Mouse (Mus musculus) urinary bladder, postnatal 4 days (tissue): ENCODE data around the gene Zcchc4.

Experiments
- DNase-seq, 2 experiments: peaks; one replicate each; pipeline ENCODE4 v3.0.0; 2021 to 2022; ENCODE audit warnings: low spot score in 2 of 2

Gene Zcchc4

GRCm38 (mm10) chr5:52794109-52794508 is 18.9 kb downstream of the Zcchc4 start:
- no peak for DNase-seq

GRCm38 (mm10) chr5:52799274-52799985 is 24.2 kb downstream of the Zcchc4 start:
- DNase-seq: no peak

- no peak for DNase-seq
Observed at GRCm38 (mm10) chr5:52805801-52806200, 30.6 kb downstream of the Zcchc4 start.

DNA sequence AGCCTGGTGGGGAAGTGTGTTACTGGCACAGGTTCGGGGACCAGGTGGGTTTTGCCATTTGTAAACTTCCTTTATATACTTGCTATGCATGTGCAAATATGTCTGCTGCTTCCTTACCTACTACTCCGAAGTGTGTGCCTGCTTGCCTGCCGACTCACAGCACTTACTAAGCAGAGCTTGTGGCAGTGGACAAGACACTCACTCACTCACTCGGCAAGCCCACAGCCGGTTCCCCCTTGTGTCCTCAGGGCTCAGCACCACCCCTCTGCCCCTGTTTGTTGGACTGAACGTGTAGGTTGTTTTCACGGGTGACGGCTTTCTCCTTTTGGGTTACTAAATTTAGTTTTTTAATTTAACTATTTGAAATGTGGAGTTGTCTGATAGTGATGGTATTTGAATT is 31.1 kb downstream of the Zcchc4 start:
- no peak for DNase-seq

DNA sequence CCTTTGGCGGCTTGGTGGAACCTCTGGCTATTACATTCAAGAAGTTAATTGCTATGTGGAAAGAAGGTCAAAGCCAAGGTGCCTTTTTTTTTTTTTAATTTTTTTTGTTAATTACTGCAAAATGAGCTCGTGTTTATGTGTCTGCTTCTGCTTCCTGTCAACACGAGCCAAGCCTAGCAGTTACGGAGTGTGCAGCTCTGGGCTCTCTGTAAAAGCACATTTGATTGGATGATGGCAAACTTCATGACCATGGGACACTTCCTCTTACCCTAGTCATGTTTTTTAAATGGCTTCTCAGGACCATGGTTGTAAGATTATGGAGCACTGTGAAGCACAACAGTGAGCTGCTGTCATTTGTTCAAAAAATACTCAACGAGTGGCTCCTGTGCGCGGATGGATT is 31.8 kb downstream of the Zcchc4 start:
- no peak for DNase-seq

- DNase-seq: no peak
Observed at GRCm38 (mm10) chr5:52810446-52810845, 35.2 kb downstream of the Zcchc4 start.

DNA sequence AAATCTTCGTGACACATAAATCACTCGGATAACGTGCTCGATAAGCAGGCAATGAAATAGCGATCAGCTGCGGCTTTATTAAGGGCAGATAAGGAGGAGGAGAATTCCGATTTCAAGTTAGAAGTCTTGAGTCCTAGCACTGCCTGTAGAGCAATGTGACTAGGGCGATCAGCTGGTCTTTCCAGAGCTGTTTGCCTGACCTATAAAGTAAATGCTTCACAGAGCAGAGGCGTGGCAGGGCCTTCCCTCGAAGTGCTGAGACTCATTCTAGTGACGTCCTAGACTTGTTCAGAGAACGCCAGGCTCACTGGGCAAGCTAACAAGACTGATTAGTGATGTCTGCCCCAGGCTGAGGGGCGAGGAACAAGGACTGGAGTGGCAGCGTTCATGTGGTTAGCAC is 35.8 kb downstream of the Zcchc4 start:
- no peak for DNase-seq

DNA sequence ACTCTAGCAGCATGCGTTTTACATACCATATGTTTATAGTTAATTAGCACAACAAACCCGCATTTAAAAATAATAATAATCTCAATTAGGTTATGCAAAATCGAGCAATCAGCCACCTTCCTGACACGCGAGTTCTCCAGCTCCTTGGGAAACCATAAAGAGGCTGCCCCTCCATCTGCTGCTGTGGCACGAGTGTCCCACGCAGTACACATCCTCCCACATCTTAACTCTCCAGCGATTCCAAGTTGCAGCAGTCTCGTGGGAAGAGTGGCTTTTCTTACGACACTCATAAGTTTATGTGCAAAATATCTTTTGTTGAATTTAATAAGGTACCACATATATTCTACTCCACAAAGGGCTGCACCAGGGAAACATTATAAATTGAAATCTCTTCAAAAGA is 37.2 kb downstream of the Zcchc4 start:
- DNase-seq: no peak

DNA sequence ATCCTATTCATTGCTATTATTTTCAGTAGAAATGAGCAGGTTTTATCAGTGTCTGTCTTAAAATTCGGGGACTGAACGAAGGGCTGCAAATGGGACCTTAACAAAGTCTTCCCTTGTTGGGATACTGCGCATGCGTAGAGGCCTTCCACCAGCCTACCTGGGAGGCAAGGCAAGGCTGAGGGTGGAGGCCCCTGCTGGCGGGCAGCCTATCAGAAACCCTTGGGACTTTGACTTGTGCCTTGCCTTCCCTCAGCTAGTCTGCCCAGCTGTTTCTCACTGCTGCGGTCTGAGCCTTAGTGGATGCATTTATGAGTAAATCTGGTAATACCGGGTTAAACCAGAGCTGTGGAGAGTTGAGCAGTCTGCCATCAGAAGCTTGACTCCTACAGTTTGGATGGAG is 38.1 kb downstream of the Zcchc4 start:
- no peak for DNase-seq

DNA sequence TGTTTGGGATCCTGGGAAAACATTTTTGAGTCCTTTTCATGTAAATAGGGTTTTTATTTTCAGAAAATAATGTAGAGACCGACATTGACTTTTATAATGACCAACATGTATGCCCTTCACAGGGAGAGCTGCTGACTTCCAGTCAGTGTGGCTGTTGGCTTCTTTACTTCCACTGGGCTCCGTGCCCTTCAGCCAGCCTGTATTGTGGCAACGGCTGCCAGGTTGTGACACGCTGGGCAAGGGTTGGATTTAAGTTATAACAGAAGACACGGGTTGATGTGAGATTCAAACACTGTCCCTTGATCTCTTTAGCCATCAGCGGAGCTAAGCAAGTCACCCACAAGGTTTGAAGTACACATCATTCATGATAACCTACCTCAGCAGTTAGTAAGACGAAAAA is 43.5 kb downstream of the Zcchc4 start:
- no peak for DNase-seq

GRCm38 (mm10) chr5:52821691-52822090 is 46.5 kb downstream of the Zcchc4 start:
- DNase-seq: no peak

GRCm38 (mm10) chr5:52827923-52828322 is 52.7 kb downstream of the Zcchc4 start:
- DNase-seq: no peak

GRCm38 (mm10) chr5:52833005-52833404 is 57.8 kb downstream of the Zcchc4 start:
- DNase-seq: no peak

DNA sequence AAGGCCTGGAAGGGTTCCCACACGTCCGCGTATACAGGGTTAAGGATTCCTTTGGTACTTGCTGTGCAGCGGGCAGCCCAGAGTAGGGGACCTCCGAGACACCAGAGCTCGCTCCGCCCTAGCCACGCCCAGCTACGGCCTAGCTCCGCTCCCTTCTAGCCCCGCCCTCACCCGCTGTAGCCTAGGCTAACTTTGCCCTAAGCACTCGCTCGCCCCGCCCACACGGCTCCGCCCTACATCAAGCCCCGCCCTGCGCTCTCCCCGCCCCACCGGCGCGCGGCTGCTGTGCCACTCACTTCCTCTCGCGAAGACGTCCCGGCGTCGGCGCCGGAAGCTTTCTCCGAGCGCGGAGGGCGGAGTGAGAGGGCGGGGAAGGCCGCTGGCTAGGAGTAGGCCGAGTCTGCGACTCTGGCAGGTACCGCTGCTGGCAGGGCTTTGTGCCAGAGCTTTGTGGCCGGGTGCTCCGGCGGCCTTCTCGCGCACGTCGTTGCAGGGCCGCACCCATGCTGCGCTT is 58.6 kb downstream of the Zcchc4 start, which contains the start of gene Anapc4:
TSS of gene Anapc4 (plus strand) at position 252 of the 514 bp plus-strand sequence.
- peak; percentile 99 to 100 for DNase-seq

- no peak for DNase-seq
Observed at GRCm38 (mm10) chr5:52834386-52834785, 59.2 kb downstream of the Zcchc4 start.

DNA sequence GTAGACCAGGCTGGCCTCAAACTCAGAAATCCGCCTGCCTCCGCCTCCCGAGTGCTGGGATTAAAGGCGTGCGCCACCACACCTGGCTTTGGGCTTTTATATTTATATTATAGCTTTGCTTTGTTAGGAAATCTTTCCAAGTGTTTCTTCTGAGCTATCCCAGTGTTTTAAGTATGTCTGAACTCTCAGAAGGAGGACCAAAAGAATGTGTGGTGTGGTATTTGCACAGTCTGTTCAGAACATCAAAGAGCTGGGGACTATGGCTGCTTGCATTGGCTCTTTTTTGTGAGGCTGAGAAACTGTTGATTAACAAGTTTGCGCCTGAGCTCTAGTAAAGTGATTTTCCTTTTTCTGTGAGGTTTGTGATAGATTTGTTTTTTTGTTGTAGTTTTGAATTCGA is 69.1 kb downstream of the Zcchc4 start:
- no peak for DNase-seq

GRCm38 (mm10) chr5:52855727-52856126 is 80.5 kb downstream of the Zcchc4 start:
- DNase-seq: no peak

DNA sequence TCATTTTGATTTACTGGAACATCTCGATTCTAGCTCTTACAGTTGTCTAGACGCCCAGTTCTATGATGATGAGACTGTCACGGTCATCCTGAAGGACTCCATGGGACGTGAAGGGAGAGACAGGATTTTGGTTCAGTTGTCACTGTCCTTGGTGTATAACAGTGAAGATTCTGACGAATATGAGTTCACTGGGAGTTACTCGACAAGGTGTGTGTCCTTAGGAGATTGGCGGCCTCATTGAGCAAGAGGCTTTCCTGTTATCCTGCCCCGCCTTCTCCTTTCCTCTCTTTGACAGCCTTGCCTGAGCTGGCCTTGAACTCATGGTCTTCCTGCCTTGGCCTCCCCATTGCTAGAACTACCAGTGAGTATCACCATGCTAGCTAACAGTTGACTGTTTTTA is 89.2 kb downstream of the Zcchc4 start:
- DNase-seq: no peak

GRCm38 (mm10) chr5:52865825-52866224 is 90.6 kb downstream of the Zcchc4 start:
- DNase-seq: no peak

GRCm38 (mm10) chr5:52866361-52867155 is 91.3 kb downstream of the Zcchc4 start:
- no peak for DNase-seq

GRCm38 (mm10) chr5:52868918-52869703 is 93.9 kb downstream of the Zcchc4 start:
- peak in 1 of 2 experiments; percentile 32 for DNase-seq

DNA sequence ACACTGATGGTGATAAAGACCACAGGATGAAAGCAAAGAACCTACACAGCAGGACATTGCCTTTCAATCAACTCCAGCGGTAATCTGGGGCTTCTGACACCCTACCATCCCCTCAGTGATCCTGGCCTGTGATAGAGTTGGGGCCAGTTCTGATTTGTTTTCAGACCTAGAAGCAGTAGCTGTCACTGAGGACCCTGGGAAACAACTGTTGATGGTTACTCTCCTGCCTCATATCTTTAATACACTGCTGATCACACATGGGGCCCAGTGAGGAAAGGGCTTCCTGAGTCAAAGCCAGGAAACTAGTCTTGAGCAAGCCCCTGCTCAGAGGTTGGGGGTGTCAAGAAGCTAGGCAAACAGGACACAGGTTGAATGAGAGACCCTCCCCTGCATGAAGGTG is 96.3 kb downstream of the Zcchc4 start:
- DNase-seq: peak in 1 of 2 experiments; percentile 19
